Mouse (Mus musculus) stomach, embryonic 16.5 days (tissue): ENCODE data around the gene H2-Q6. TPM values are rescaled to one million over a fixed set of nuclear protein-coding genes. Genes with fewer than 3 reads are reported as not detected.
A peak's percentile ranks its signal among the peaks of the same experiment; 100 is the strongest.
"Not testable (repeated sequence)": the region's sequence is repeated elsewhere in the genome, so short reads cannot be mapped to it uniquely, and the experiment has no call there.

Source experiments
- ATAC-seq: fragments of 200-750 bp; cut with Nextera tagmentation; 2 replicates; pipeline ENCODE4 v1.8.0; 2017; ENCODE audit warnings: moderate number of reproducible peaks, moderate TSS enrichment; ENCODE audit not compliant: insufficient read depth, low FRiP score
- H3K27ac ChIP-seq: fragments of 300-500 bp; sonication (generic); 2 replicates; pipeline ENCODE4 v1.5.1; 2014; ENCODE audit warnings: low read length
- H3K27me3 ChIP-seq: fragments of 300-500 bp; sonication (generic); 2 replicates; pipeline ENCODE4 v1.6.1; 2014; ENCODE audit warnings: low read length, control low read depth, mixed read lengths; ENCODE audit not compliant: control insufficient read depth, insufficient read depth
- H3K36me3 ChIP-seq: fragments of 300-500 bp; sonication (generic); 2 replicates; pipeline ENCODE4 v1.6.1; 2014; ENCODE audit warnings: low read length; ENCODE audit not compliant: control insufficient read depth, insufficient read depth
- H3K4me1 ChIP-seq: fragments of 300-500 bp; sonication (generic); 2 replicates; pipeline ENCODE4 v1.6.1; 2014; ENCODE audit warnings: low read length, control low read depth, mixed read lengths; ENCODE audit not compliant: control insufficient read depth, insufficient read depth
- H3K4me2 ChIP-seq: fragments of 300-500 bp; sonication (generic); 2 replicates; pipeline ENCODE4 v1.6.1; 2014; ENCODE audit warnings: low read depth, low read length, mixed read lengths
- H3K4me3 ChIP-seq: fragments of 300-500 bp; sonication (generic); replicated peaks from 2 replicates; pipeline ENCODE4 v1.5.1; 2014; ENCODE audit warnings: mild to moderate bottlenecking, low read length
- H3K9ac ChIP-seq: fragments of 300-500 bp; sonication (generic); 2 replicates; pipeline ENCODE4 v1.6.1; 2014; ENCODE audit warnings: low read length
- H3K9me3 ChIP-seq: fragments of 300-500 bp; sonication (generic); replicated peaks from 2 replicates; pipeline ENCODE4 v1.6.1; 2016; ENCODE audit warnings: low read length, control low read depth; ENCODE audit not compliant: control insufficient read depth
- WGBS: fragments of 180-500 bp; shearing (Covaris S2); extraction: QIAGEN DNeasy Blood & Tissue Kit; methylation state at CpG from one replicate; pipeline ENCODE4 v1.1.7; 2014; 5-methylcytosine and 5-hydroxymethylcytosine counted together
- polyA plus RNA-seq: library from polyadenylated mRNA; unstranded; fragments of >200 nt; fragmentation: Nextera tagmentation; extraction: Ambion mirVana; gene quantifications from 2 replicates; pipeline ENCODE4 v1.2.1, GENCODE M21; 2015

The H2-Q6 gene
- polyA plus RNA-seq, 1 experiment from 2014 or later: 1.1 TPM

- not testable (repeated sequence) for H3K4me3 ChIP-seq, H3K36me3 ChIP-seq, ATAC-seq, H3K9ac ChIP-seq, H3K4me1 ChIP-seq, H3K9me3 ChIP-seq, H3K27ac ChIP-seq
- 39% methylated on average over 27 of the region's 27 CpGs for WGBS
- Histone ChIP-seq H3K27me3 (peaks cover 10% of the 10 kb centered on the region; the same call in 1 of the 2 replicates), H3K4me2 (peak overlapping the region; percentile 92; the same call in 1 of the 2 replicates)
Measured at GRCm38 (mm10) chr17:35439925-35440645, 15.4 kb downstream of the H2-Q6 start.

GRCm38 (mm10) chr17:35442376-35442775, 17.7 kb downstream of the H2-Q6 start:
- ATAC-seq, H3K4me3 ChIP-seq, H3K36me3 ChIP-seq, H3K9ac ChIP-seq, H3K4me2 ChIP-seq, H3K9me3 ChIP-seq, H3K27ac ChIP-seq, H3K4me1 ChIP-seq: not testable (repeated sequence)
- WGBS: 84% methylated on average over 2 of the region's 2 CpGs
- H3K27me3 ChIP-seq: peaks cover 10% of the 10 kb centered on the region; the same call in 1 of the 2 replicates

- not testable (repeated sequence) for H3K9me3 ChIP-seq, H3K27ac ChIP-seq, H3K4me1 ChIP-seq, H3K36me3 ChIP-seq, H3K4me2 ChIP-seq, H3K9ac ChIP-seq, ATAC-seq, H3K4me3 ChIP-seq, H3K27me3 ChIP-seq
- 87% methylated on average over 2 of the region's 2 CpGs for WGBS
Measured at GRCm38 (mm10) chr17:35444510-35444909, 19.9 kb downstream of the H2-Q6 start.

- WGBS: no CpG with 5 or more reads among the region's 1 CpGs
- ATAC-seq, H3K4me1 ChIP-seq, H3K9ac ChIP-seq, H3K27ac ChIP-seq, H3K36me3 ChIP-seq, H3K4me3 ChIP-seq, H3K27me3 ChIP-seq, H3K4me2 ChIP-seq, H3K9me3 ChIP-seq: not testable (repeated sequence)
Measured at GRCm38 (mm10) chr17:35458247-35458646, 33.6 kb downstream of the H2-Q6 start.

DNA sequence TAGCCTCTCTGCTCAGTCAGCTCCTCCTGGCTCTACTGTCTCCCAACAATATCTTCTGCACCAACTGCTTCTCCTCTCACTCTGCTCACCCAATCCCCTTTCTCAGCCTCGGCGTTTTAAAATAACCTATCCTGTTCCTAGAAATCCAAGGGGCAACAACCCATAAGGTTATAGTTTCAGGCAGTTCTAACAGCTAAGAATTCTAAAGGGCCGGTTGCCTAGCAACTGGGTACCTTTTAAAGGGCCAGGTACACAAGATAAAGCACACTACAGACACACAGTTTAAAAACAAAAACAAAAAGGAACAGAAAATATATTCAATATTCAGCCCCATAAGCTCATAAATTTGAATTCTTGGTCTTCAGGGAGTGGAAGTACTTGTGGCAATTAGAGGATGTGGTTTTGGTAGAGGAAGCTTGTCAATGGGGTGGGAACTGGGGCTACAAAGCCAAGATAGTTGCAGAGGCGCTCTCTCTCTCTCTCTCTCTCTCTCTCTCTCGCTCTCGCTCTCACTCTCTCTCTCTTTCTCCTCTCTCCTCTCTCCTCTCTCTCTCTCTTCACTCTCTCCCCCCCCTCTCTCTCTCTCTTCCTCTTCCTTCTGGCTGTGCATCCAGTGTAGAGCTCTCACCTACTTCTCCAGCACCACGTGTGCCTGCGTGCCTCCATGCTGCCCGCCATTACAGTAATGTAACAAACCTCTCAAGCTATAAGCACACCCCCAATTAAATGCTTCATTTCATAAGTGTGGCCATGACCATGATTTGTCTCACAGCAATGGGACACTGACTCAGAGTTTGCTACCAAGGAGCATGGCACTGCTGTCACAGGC, 36.1 kb downstream of the H2-Q6 start:
- ATAC-seq, H3K27me3 ChIP-seq, H3K9ac ChIP-seq, H3K4me3 ChIP-seq, H3K4me2 ChIP-seq, H3K9me3 ChIP-seq, H3K36me3 ChIP-seq, H3K4me1 ChIP-seq, H3K27ac ChIP-seq: not testable (repeated sequence)
- WGBS: 70% methylated on average over 3 of the region's 9 CpGs

GRCm38 (mm10) chr17:35465651-35466050, 41.0 kb downstream of the H2-Q6 start:
- H3K9me3 ChIP-seq, H3K4me1 ChIP-seq, H3K4me2 ChIP-seq, H3K9ac ChIP-seq, H3K27ac ChIP-seq, ATAC-seq, H3K4me3 ChIP-seq, H3K36me3 ChIP-seq: not testable (repeated sequence)
- 13% methylated on average over 8 of the region's 8 CpGs for WGBS
- H3K27me3 ChIP-seq: peaks cover 18% of the 10 kb centered on the region

- H3K27me3 ChIP-seq: peaks cover 20% of the 10 kb centered on the region
- WGBS: 63% methylated on average over 3 of the region's 3 CpGs
- not testable (repeated sequence) for H3K9me3 ChIP-seq, ATAC-seq, H3K4me3 ChIP-seq, H3K9ac ChIP-seq, H3K36me3 ChIP-seq, H3K4me1 ChIP-seq, H3K4me2 ChIP-seq, H3K27ac ChIP-seq
Measured at GRCm38 (mm10) chr17:35468936-35469335, 44.3 kb downstream of the H2-Q6 start.

GRCm38 (mm10) chr17:35469842-35470751, 45.4 kb downstream of the H2-Q6 start, which contains the start of gene H2-Q10:
H2-Q10 (plus strand) TSS chr17:35470089.
- peak within 1 kb of the TSS; percentile 41 for H3K4me3 ChIP-seq
- peaks cover 6% of the 10 kb centered on the region; the same call in 1 of the 2 replicates for H3K4me1 ChIP-seq
- ATAC-seq: peak; percentile 44; the same call in 1 of the 2 replicates
- no peaks in the 10 kb centered on the region for H3K9me3 ChIP-seq
- H3K4me2 ChIP-seq: peak within 1 kb of the TSS; percentile 84
- peaks cover 20% of the 10 kb centered on the region for H3K27me3 ChIP-seq
- no peaks in the 10 kb centered on the region for H3K36me3 ChIP-seq
- peak within 1 kb of the TSS; percentile 57 for H3K9ac ChIP-seq
- WGBS: 1% methylated on average over 79 of the region's 80 CpGs
- H3K27ac ChIP-seq: no peak within 1 kb of the TSS
